Mouse (Mus musculus): Measurements from ENCODE around the gene Tenm4. TPM values are rescaled to one million over a fixed set of nuclear protein-coding genes. Genes with fewer than 3 reads are reported as not detected.
A peak's percentile ranks its signal among the peaks of the same experiment; 100 is the strongest.
"Not testable (repeated sequence)": the region's sequence is repeated elsewhere in the genome, so short reads cannot be mapped to it uniquely, and the experiment has no call there.

Gene Tenm4
- polyA plus RNA-seq, 1 experiment from 2014 or later: 36.3 TPM

- H3K27me3 ChIP-seq: no peaks in the 10 kb centered on the region
- no peaks in the 10 kb centered on the region for H3K4me1 ChIP-seq
- H3K4me3 ChIP-seq: no peak overlapping the region
- H3K9ac ChIP-seq: no peak overlapping the region
- 76% methylated on average over 3 of the region's 3 CpGs for WGBS
- no peak for ATAC-seq (ENCODE audit: insufficient number of reproducible peaks, low FRiP score, low TSS enrichment, low read depth)
- no peak overlapping the region for H3K27ac ChIP-seq
- no peak overlapping the region for H3K4me2 ChIP-seq
- H3K9me3 ChIP-seq: no peaks in the 10 kb centered on the region
- H3K36me3 ChIP-seq: no peaks in the 10 kb centered on the region
Measured at GRCm38 (mm10) chr7:96626338-96626737, 455.3 kb downstream of the Tenm4 start.

DNA sequence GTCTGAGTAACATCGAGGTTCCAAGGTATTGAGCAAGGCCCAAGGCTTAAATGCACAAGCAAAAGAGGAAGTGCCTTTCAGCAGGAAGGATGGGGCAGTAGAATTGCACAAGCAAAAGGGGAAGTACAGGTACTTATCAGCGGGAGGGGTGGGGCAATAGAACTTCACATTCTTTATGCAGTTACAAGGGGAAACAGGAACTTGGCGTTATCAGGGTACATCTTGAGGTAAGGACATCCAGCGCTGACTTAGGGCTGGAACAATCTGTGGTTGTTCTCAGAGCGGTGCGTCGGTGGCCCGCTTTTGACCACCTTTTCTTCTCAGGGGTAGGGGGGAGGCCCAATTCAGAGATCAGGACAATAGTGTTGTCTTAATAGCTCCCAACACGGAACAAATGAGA lies 459.5 kb downstream of the Tenm4 start:
- not testable (repeated sequence) for H3K9me3 ChIP-seq; H3K4me3 ChIP-seq; H3K4me2 ChIP-seq; H3K9ac ChIP-seq; H3K4me1 ChIP-seq; ATAC-seq (ENCODE audit: insufficient number of reproducible peaks, low FRiP score, low TSS enrichment, low read depth); H3K27ac ChIP-seq; H3K27me3 ChIP-seq; H3K36me3 ChIP-seq
- 92% methylated on average over 9 of the region's 9 CpGs for WGBS

DNA sequence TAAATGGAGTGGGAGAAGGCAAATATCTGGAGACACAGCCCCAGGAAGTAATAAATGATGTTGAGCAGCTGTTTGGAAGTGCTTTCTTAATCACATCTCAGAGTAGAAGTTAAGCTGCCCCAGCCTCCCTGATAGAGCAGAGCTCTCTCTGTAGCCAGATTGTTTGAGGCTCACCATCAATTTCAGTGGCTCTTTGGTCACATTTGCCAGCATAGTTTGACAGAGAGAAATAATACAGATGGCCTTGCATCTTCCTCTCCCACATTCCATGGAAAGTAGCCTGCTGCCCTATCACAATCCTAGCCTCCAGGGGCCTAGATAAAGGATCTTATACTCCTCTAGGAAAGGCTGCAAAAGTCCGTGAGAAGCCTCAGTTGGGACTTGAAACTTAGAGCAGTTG lies 462.0 kb downstream of the Tenm4 start:
- Histone ChIP-seq H3K9me3 (no peaks in the 10 kb centered on the region), H3K36me3 (no peaks in the 10 kb centered on the region), H3K9ac (no peak overlapping the region), H3K4me2 (no peak overlapping the region), H3K4me1 (no peaks in the 10 kb centered on the region), H3K4me3 (no peak overlapping the region), H3K27ac (no peak overlapping the region), H3K27me3 (no peaks in the 10 kb centered on the region)
- ATAC-seq (ENCODE audit: insufficient number of reproducible peaks, low FRiP score, low TSS enrichment, low read depth): no peak
- WGBS: 67% methylated on average over 1 of the region's 1 CpGs

DNA sequence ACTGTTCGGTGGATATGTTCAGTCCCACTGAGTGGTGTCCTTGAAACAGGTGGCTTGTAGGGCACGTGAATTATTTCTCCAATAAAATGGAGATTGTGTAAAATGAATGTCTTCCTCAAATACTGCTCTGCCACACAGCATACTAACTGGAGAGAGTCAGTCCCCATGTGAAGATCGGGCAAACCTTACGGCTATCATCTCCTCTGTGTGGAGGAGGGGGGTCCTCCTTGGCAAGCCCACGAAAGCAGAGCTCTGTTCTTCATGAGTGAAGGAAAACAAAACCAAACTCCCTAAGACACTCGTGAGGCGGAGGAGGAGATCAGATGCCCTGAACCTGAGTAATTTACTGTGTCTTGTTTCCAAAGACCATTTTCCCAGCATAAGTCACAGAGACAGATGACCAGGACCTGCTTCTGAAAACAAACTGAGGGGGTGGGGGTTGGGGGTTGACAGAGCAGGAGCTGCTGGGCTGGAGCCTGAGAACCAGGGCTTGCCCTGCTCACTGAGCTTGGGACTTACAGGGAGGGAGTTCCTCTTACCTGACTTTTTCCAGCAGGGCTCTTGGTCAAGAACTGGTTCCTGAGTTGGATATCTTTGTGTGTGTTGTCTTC lies 464.9 kb downstream of the Tenm4 start:
- no peak overlapping the region for H3K4me2 ChIP-seq
- no peak for ATAC-seq (ENCODE audit: insufficient number of reproducible peaks, low FRiP score, low TSS enrichment, low read depth)
- 61% methylated on average over 7 of the region's 7 CpGs for WGBS
- H3K9me3 ChIP-seq: no peaks in the 10 kb centered on the region
- H3K27ac ChIP-seq: no peak overlapping the region
- no peaks in the 10 kb centered on the region for H3K4me1 ChIP-seq
- no peaks in the 10 kb centered on the region for H3K36me3 ChIP-seq
- no peak overlapping the region for H3K4me3 ChIP-seq
- H3K27me3 ChIP-seq: no peaks in the 10 kb centered on the region
- H3K9ac ChIP-seq: no peak overlapping the region

DNA sequence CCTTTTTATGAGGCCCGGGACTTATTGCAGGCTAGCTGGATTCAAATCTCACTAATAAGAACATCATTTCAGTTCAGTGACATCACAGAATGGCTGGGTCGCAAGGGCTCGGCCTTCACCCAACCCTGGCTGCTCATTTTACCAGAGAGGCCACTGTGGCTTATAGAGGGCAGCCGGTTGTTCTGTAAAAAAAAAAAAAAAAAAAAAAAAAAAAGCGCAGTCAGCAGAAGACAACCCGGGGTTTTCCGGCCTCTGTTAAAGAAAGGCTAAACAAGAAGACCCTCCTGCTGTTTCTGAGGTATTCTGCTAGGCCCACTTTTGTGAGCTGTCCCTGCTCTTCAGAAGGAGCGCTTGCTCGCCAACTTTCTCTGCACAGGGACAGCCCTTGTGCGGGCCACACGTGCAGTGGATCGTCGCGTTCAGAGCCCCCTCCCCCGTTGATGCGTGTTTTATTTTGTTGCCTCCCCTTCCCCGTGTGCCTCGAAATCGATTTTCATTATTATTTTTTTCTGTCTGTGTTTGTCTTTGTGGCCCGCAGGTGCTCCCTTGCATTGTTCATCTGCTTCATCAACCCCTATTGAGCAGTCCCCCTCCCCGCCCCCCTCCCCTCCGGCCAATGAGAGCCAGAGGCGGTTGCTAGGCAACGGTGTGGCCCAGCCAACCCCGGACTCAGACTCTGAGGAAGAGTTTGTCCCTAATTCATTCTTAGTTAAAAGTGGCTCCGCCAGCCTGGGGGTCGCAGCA lies 472.6 kb downstream of the Tenm4 start:
- Histone ChIP-seq H3K4me1 (peaks cover 29% of the 10 kb centered on the region), H3K9me3 (no peaks in the 10 kb centered on the region)
- WGBS: 2% methylated on average over 27 of the region's 27 CpGs

GRCm38 (mm10) chr7:96644205-96644531 lies 473.1 kb downstream of the Tenm4 start:
- Histone ChIP-seq H3K4me1 (peaks cover 31% of the 10 kb centered on the region), H3K9ac (no peak overlapping the region), H3K27me3 (no peaks in the 10 kb centered on the region), H3K4me3 (peak overlapping the region; percentile 34), H3K9me3 (no peaks in the 10 kb centered on the region), H3K36me3 (no peaks in the 10 kb centered on the region), H3K4me2 (peak overlapping the region; percentile 50), H3K27ac (no peak overlapping the region)
- 0 out of 2 replicates have a peak, but pooled peaks have one; percentile 28 for ATAC-seq (ENCODE audit: insufficient number of reproducible peaks, low FRiP score, low TSS enrichment, low read depth)
- WGBS: 11% methylated on average over 7 of the region's 7 CpGs

More for the DNA sequence above, 472.6 kb downstream of the Tenm4 start:
- Histone ChIP-seq H3K27ac (peak overlapping the region; percentile 47; the same call in 1 of the 2 replicates), H3K36me3 (no peaks in the 10 kb centered on the region), H3K4me2 (peak overlapping the region; percentile 50), H3K4me3 (peak overlapping the region; percentile 34), H3K27me3 (no peaks in the 10 kb centered on the region), H3K9ac (no peak overlapping the region)
- peak; percentile 79 for ATAC-seq (ENCODE audit: insufficient number of reproducible peaks, low FRiP score, low TSS enrichment, low read depth)

DNA sequence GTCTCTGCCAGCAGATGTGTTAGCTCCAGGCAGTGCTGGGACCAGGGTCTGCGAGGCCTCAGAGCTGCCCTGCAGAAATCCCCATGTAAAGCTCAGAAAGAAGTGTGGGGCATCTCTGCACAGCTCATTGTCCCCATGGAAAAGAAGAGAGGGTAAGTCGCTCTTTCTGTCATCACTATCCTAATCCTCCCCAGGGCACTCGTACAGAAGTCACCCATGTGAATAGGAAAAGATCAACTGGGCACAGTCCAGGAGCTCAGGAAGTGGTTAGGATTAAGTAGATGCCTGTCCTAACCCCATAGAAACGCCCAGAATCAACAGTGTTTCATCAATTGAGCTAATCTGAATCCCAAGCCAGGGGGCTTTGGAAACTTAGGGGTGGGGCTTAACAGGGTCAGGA lies 476.6 kb downstream of the Tenm4 start:
- Histone ChIP-seq H3K4me2 (no peak overlapping the region), H3K27me3 (no peaks in the 10 kb centered on the region), H3K27ac (no peak overlapping the region), H3K36me3 (no peaks in the 10 kb centered on the region), H3K9ac (no peak overlapping the region), H3K4me1 (peaks cover 59% of the 10 kb centered on the region), H3K9me3 (no peaks in the 10 kb centered on the region), H3K4me3 (no peak overlapping the region)
- WGBS: 38% methylated on average over 4 of the region's 4 CpGs
- no peak for ATAC-seq (ENCODE audit: insufficient number of reproducible peaks, low FRiP score, low TSS enrichment, low read depth)

- no peak overlapping the region for H3K27ac ChIP-seq
Measured at GRCm38 (mm10) chr7:96648606-96649005, 477.6 kb downstream of the Tenm4 start.

DNA sequence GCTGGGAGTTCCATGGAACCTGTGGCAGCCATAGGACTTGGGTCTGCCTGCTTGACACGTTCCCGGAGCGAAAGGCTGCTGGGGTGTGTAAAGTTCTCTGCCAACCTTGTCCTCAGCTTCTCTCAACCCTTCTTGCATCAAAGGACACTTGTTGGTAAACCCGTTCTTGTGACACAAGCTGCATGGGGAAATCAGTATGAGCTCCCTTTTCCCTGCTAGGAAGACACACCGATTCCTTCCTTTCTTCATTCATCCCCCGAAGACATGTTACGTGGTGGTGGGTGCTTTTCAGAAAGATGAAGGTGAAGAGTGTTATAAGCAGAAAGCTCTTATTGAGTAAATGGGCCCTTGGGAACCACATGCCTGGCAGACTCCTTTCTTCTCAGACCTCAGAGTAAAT lies 478.1 kb downstream of the Tenm4 start:
- Histone ChIP-seq H3K9ac (no peak overlapping the region), H3K27me3 (no peaks in the 10 kb centered on the region), H3K36me3 (no peaks in the 10 kb centered on the region), H3K4me1 (peaks cover 55% of the 10 kb centered on the region), H3K4me3 (no peak overlapping the region), H3K4me2 (no peak overlapping the region), H3K9me3 (no peaks in the 10 kb centered on the region), H3K27ac (no peak overlapping the region)
- 79% methylated on average over 7 of the region's 7 CpGs for WGBS
- ATAC-seq (ENCODE audit: insufficient number of reproducible peaks, low FRiP score, low TSS enrichment, low read depth): no peak

More at GRCm38 (mm10) chr7:96648606-96649005, 477.6 kb downstream of the Tenm4 start:
- peaks cover 61% of the 10 kb centered on the region for H3K4me1 ChIP-seq
- 56% methylated on average over 2 of the region's 2 CpGs for WGBS
- no peak for ATAC-seq (ENCODE audit: insufficient number of reproducible peaks, low FRiP score, low TSS enrichment, low read depth)
- H3K9ac ChIP-seq: no peak overlapping the region
- no peaks in the 10 kb centered on the region for H3K27me3 ChIP-seq
- H3K4me3 ChIP-seq: no peak overlapping the region
- no peak overlapping the region for H3K4me2 ChIP-seq
- H3K9me3 ChIP-seq: no peaks in the 10 kb centered on the region
- no peaks in the 10 kb centered on the region for H3K36me3 ChIP-seq

DNA sequence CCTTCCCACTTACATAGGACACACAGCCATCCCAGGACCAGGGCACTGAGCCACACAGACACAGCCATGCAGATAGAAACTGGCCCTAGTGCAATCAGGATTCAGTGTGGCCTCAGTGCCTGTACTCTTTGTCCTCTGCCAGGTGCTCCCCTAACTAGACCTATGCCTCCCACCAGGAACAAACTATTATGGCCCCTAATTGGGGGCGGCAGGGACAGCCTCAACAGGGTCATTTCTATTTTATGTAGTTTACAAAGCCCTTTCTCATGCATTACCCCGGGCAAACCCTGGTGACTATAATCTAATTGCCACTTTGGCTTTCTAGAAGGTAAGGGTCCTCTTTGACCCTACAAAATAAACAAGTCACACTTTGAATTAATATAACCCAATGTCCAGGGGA lies 479.4 kb downstream of the Tenm4 start:
- 32% methylated on average over 2 of the region's 2 CpGs for WGBS
- ATAC-seq (ENCODE audit: insufficient number of reproducible peaks, low FRiP score, low TSS enrichment, low read depth): no peak

DNA sequence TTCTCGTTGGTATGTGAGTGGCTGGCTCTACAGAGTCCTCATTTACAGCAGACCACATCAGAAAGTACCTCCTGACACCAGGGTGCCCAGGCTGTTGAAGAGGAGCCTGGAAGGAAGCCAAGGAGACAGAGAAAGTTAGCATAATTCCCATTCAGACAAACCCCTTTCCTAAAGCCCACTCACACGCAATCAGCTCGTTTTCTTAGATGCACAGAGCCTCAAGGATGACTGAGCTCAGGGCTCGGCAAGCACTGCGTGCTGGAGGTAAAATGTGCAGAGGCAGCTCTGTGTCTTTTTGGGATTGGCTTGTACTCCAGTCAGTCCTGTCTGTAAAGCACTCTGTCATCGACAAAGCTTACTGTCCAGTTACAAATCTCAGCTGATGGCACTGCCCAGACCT lies 480.0 kb downstream of the Tenm4 start:
- 27% methylated on average over 6 of the region's 6 CpGs for WGBS
- Histone ChIP-seq H3K9ac (no peak overlapping the region), H3K36me3 (no peaks in the 10 kb centered on the region), H3K4me3 (no peak overlapping the region), H3K4me2 (no peak overlapping the region), H3K9me3 (no peaks in the 10 kb centered on the region), H3K4me1 (peaks cover 51% of the 10 kb centered on the region), H3K27ac (no peak overlapping the region), H3K27me3 (no peaks in the 10 kb centered on the region)
- ATAC-seq (ENCODE audit: insufficient number of reproducible peaks, low FRiP score, low TSS enrichment, low read depth): no peak

More for the DNA sequence above, 479.4 kb downstream of the Tenm4 start:
- Histone ChIP-seq H3K36me3 (no peaks in the 10 kb centered on the region), H3K4me3 (no peak overlapping the region), H3K27me3 (no peaks in the 10 kb centered on the region), H3K4me2 (no peak overlapping the region), H3K27ac (no peak overlapping the region), H3K4me1 (peaks cover 50% of the 10 kb centered on the region), H3K9ac (no peak overlapping the region), H3K9me3 (no peaks in the 10 kb centered on the region)

- H3K27me3 ChIP-seq: no peaks in the 10 kb centered on the region
- no peak overlapping the region for H3K27ac ChIP-seq
- ATAC-seq (ENCODE audit: insufficient number of reproducible peaks, low FRiP score, low TSS enrichment, low read depth): no peak
- H3K9me3 ChIP-seq: no peaks in the 10 kb centered on the region
- no peak overlapping the region for H3K4me3 ChIP-seq
- H3K4me2 ChIP-seq: no peak overlapping the region
- no peak overlapping the region for H3K9ac ChIP-seq
- H3K36me3 ChIP-seq: no peaks in the 10 kb centered on the region
- H3K4me1 ChIP-seq: peaks cover 58% of the 10 kb centered on the region
- 23% methylated on average over 6 of the region's 6 CpGs for WGBS
Measured at GRCm38 (mm10) chr7:96651626-96652341, 480.7 kb downstream of the Tenm4 start.
